Mouse (Mus musculus) lung, postnatal 0 days (tissue): ENCODE measurements around the gene Atg3. TPM values are rescaled to one million over a fixed set of nuclear protein-coding genes. Genes with fewer than 3 reads are reported as not detected.
A peak's percentile ranks its signal among the peaks of the same experiment; 100 is the strongest.

Experiments used
- ATAC-seq: fragments of 200-750 bp; cut with Nextera tagmentation; 2 replicates; pipeline ENCODE4 v1.8.0; 2017; ENCODE audit warnings: moderate library complexity
- DNase-seq: peaks from one replicate; pipeline ENCODE4 v3.0.0-alpha.2; 2016; ENCODE audit warnings: low spot score
- H3K27ac ChIP-seq: fragments of 300-500 bp; sonication (generic); 2 replicates; pipeline ENCODE4 v1.5.1; 2014; ENCODE audit warnings: antibody characterized with exemption, mild to moderate bottlenecking, low read length, mixed read lengths
- H3K27me3 ChIP-seq: fragments of 300-500 bp; sonication (generic); replicated peaks from 2 replicates; pipeline ENCODE4 v1.6.1; 2014; ENCODE audit warnings: low read length, mixed read lengths; ENCODE audit not compliant: insufficient read depth
- H3K36me3 ChIP-seq: fragments of 300-500 bp; sonication (generic); 2 replicates; pipeline ENCODE4 v1.6.1; 2014; ENCODE audit warnings: low read length, mixed read lengths; ENCODE audit not compliant: insufficient read depth
- H3K4me1 ChIP-seq: fragments of 300-500 bp; sonication (generic); 2 replicates; pipeline ENCODE4 v1.6.1; 2014; ENCODE audit warnings: antibody characterized with exemption, low read depth, low read length, mixed read lengths; ENCODE audit not compliant: insufficient read depth
- H3K4me2 ChIP-seq: fragments of 300-500 bp; sonication (generic); replicated peaks from 2 replicates; pipeline ENCODE4 v1.6.1; 2014; ENCODE audit warnings: low read depth, mild to moderate bottlenecking, low read length, moderate library complexity, mixed read lengths
- H3K4me3 ChIP-seq: fragments of 300-500 bp; sonication (generic); 2 replicates; pipeline ENCODE4 v1.5.1; 2014; ENCODE audit warnings: low read depth, low read length
- H3K9ac ChIP-seq: fragments of 300-500 bp; sonication (generic); replicated peaks from 2 replicates; pipeline ENCODE4 v1.6.1; 2014; ENCODE audit warnings: low read depth, mild to moderate bottlenecking
- H3K9me3 ChIP-seq: fragments of 300-500 bp; sonication (generic); 2 replicates; pipeline ENCODE4 v1.6.1; 2016; ENCODE audit warnings: low read length, mixed read lengths
- CTCF ChIP-seq: IDR thresholded peaks from 2 replicates; pipeline ENCODE4 v1.5.1; 2016; ENCODE audit warnings: antibody characterized with exemption, mild to moderate bottlenecking
- EP300 ChIP-seq: IDR thresholded peaks from 2 replicates; pipeline ENCODE4 v1.6.1; 2016; ENCODE audit warnings: antibody characterized with exemption, mild to moderate bottlenecking, control low read depth
- WGBS: fragments of 180-500 bp; shearing (Covaris S2); extraction: QIAGEN DNeasy Blood & Tissue Kit; methylation state at CpG from one replicate; pipeline ENCODE4 v1.1.7; 2014; 5-methylcytosine and 5-hydroxymethylcytosine counted together
- polyA plus RNA-seq: library from polyadenylated mRNA; unstranded; fragments of >200 nt; fragmentation: Nextera tagmentation; extraction: Ambion mirVana; gene quantifications from 2 replicates; pipeline ENCODE4 v1.2.1, GENCODE M21; 2015

Gene Atg3
- polyA plus RNA-seq, 1 experiment from 2014 or later, result 55.8 TPM

GRCm38 (mm10) chr16:45124230-45125203, 34.1 kb upstream of the Atg3 start:
- no peak overlapping the region for H3K9ac ChIP-seq
- no peaks in the 10 kb centered on the region for H3K9me3 ChIP-seq
- 44% methylated on average over 9 of the region's 9 CpGs for WGBS
- H3K4me2 ChIP-seq, result no peak overlapping the region
- ATAC-seq, result peak; percentile 55; the same call in 1 of the 2 replicates
- H3K4me3 ChIP-seq, result no peak overlapping the region
- H3K27ac ChIP-seq, result no peak overlapping the region
- peak; percentile 23 for DNase-seq
- no peaks in the 10 kb centered on the region for H3K36me3 ChIP-seq
- no peaks in the 10 kb centered on the region for H3K27me3 ChIP-seq
- H3K4me1 ChIP-seq, result no peaks in the 10 kb centered on the region
- peak; percentile 39 for TF ChIP-seq EP300
- no peak for TF ChIP-seq CTCF

- no peak for DNase-seq
- TF ChIP-seq EP300 (no peak), CTCF (no peak)
These were observed 30.5 kb upstream of the Atg3 start for GRCm38 (mm10) chr16:45127936-45128710.

GRCm38 (mm10) chr16:45141711-45142110, 16.9 kb upstream of the Atg3 start:
- peak; percentile 19 for DNase-seq
- 90% methylated on average over 5 of the region's 5 CpGs for WGBS

More at GRCm38 (mm10) chr16:45127936-45128710, 30.5 kb upstream of the Atg3 start:
- Histone ChIP-seq H3K27ac (no peak overlapping the region), H3K4me3 (no peak overlapping the region), H3K9me3 (no peaks in the 10 kb centered on the region), H3K27me3 (no peaks in the 10 kb centered on the region), H3K4me1 (no peaks in the 10 kb centered on the region), H3K9ac (no peak overlapping the region), H3K36me3 (no peaks in the 10 kb centered on the region), H3K4me2 (no peak overlapping the region)
- 87% methylated on average over 2 of the region's 2 CpGs for WGBS
- no peak for ATAC-seq

GRCm38 (mm10) chr16:45142565-45142964, 16.0 kb upstream of the Atg3 start:
- Histone ChIP-seq H3K4me3 (no peak overlapping the region), H3K9ac (no peak overlapping the region), H3K4me2 (no peak overlapping the region), H3K4me1 (no peaks in the 10 kb centered on the region), H3K27me3 (no peaks in the 10 kb centered on the region), H3K27ac (no peak overlapping the region), H3K9me3 (no peaks in the 10 kb centered on the region), H3K36me3 (peaks cover 29% of the 10 kb centered on the region)
- WGBS, result 89% methylated on average over 5 of the region's 5 CpGs
- DNase-seq (peak; percentile 40), ATAC-seq (peak; percentile 23; the same call in 1 of the 2 replicates)
- TF ChIP-seq CTCF (peak; percentile 49), EP300 (no peak)

More at GRCm38 (mm10) chr16:45141711-45142110, 16.9 kb upstream of the Atg3 start:
- no peak for ATAC-seq
- no peak overlapping the region for H3K9ac ChIP-seq
- H3K4me1 ChIP-seq, result no peaks in the 10 kb centered on the region
- H3K27me3 ChIP-seq, result no peaks in the 10 kb centered on the region
- H3K27ac ChIP-seq, result no peak overlapping the region
- no peak overlapping the region for H3K4me2 ChIP-seq
- no peaks in the 10 kb centered on the region for H3K9me3 ChIP-seq
- TF ChIP-seq EP300 (no peak), CTCF (peak; percentile 41)
- peaks cover 24% of the 10 kb centered on the region for H3K36me3 ChIP-seq
- no peak overlapping the region for H3K4me3 ChIP-seq

- Histone ChIP-seq H3K4me2 (no peak overlapping the region), H3K9me3 (no peaks in the 10 kb centered on the region), H3K4me1 (no peaks in the 10 kb centered on the region), H3K9ac (no peak overlapping the region), H3K27ac (no peak overlapping the region), H3K4me3 (no peak overlapping the region), H3K27me3 (no peaks in the 10 kb centered on the region), H3K36me3 (peaks cover 31% of the 10 kb centered on the region)
- DNase-seq (no peak), ATAC-seq (no peak)
- 74% methylated on average over 6 of the region's 6 CpGs for WGBS
- TF ChIP-seq EP300, result no peak
- TF ChIP-seq CTCF, result no peak
These were observed 13.5 kb upstream of the Atg3 start for GRCm38 (mm10) chr16:45145119-45145518.
